Mouse (Mus musculus) embryonic facial prominence, embryonic 14.5 days (tissue): ENCODE results near the gene RPS10-NUDT3. TPM values are rescaled to one million over a fixed set of nuclear protein-coding genes. Genes with fewer than 3 reads are reported as not detected.

Experiments
- ATAC-seq: fragments of 200-750 bp; cut with Nextera tagmentation; 2 replicates; pipeline ENCODE4 v1.8.0; 2017; ENCODE audit warnings: low read depth, moderate number of reproducible peaks, moderate TSS enrichment
- DNase-seq: peaks from one replicate; pipeline ENCODE4 v3.0.0-alpha.2; 2015; ENCODE audit warnings: low spot score
- H3K27ac ChIP-seq: fragments of 300-500 bp; sonication (generic); replicated peaks from 2 replicates; pipeline ENCODE4 v1.5.1; 2014; ENCODE audit warnings: low read depth, mild to moderate bottlenecking, low read length, moderate library complexity
- H3K27me3 ChIP-seq: fragments of 300-500 bp; sonication (generic); replicated peaks from 2 replicates; pipeline ENCODE4 v1.6.1; 2014; ENCODE audit warnings: low read length; ENCODE audit not compliant: control insufficient read depth, insufficient read depth
- H3K36me3 ChIP-seq: fragments of 300-500 bp; sonication (generic); 2 replicates; pipeline ENCODE4 v1.6.1; 2014; ENCODE audit warnings: low read length, mixed read lengths; ENCODE audit not compliant: control insufficient read depth, insufficient read depth
- H3K4me1 ChIP-seq: fragments of 300-500 bp; sonication (generic); 2 replicates; pipeline ENCODE4 v1.6.1; 2014; ENCODE audit warnings: antibody characterized with exemption, low read length; ENCODE audit not compliant: control insufficient read depth, insufficient read depth
- H3K4me2 ChIP-seq: fragments of 300-500 bp; sonication (generic); 2 replicates; pipeline ENCODE4 v1.6.1; 2014; ENCODE audit warnings: low read depth, mild to moderate bottlenecking, low read length, moderate library complexity, mixed read lengths
- H3K4me3 ChIP-seq: fragments of 300-500 bp; sonication (generic); 2 replicates; pipeline ENCODE4 v1.5.1; 2014; ENCODE audit warnings: low read depth, mild to moderate bottlenecking, low read length
- H3K9ac ChIP-seq: fragments of 300-500 bp; sonication (generic); 2 replicates; pipeline ENCODE4 v1.6.1; 2014; ENCODE audit warnings: low read depth, mild to moderate bottlenecking, low read length, moderate library complexity, mixed read lengths
- H3K9me3 ChIP-seq: fragments of 300-500 bp; sonication (generic); 2 replicates; pipeline ENCODE4 v1.6.1; 2016; ENCODE audit warnings: low read length; ENCODE audit not compliant: control insufficient read depth
- WGBS: fragments of 180-500 bp; shearing (Covaris S2); extraction: QIAGEN DNeasy Blood & Tissue Kit; methylation state at CpG from one replicate; pipeline ENCODE4 v1.1.7; 2014; 5-methylcytosine and 5-hydroxymethylcytosine counted together
- polyA plus RNA-seq: library from polyadenylated mRNA; unstranded; fragments of >200 nt; fragmentation: Nextera tagmentation; extraction: Ambion mirVana; gene quantifications from 2 replicates; pipeline ENCODE4 v1.2.1, GENCODE M21; 2014

The RPS10-NUDT3 gene
- polyA plus RNA-seq, 1 experiment from 2014 or later: not detected

DNA sequence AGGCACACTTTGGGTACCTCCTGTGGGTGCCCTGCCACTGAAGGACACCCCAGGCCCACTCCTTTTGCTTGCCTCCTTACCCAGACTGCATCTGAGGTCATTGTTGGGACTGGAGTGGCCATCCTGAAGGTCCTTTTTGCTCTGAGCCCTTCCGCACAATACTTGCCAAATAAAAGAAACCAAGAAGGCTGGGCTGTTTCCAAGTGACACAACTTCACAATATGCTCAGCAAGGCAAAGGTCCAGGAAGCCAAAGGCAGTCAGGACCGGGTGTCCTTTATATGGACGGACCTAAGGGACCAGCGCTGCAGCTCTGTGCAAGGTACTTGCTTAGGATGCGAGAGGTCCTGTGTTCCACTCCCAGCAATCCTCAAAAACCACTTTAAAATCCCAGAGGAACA is 66.8 kb downstream of the RPS10-NUDT3 start:
- H3K27me3 ChIP-seq: no peaks in the 10 kb centered on the region
- H3K4me1 ChIP-seq: peaks cover 3% of the 10 kb centered on the region; the same call in 1 of the 2 replicates
- no peak overlapping the region for H3K27ac ChIP-seq
- H3K36me3 ChIP-seq: peaks cover 9% of the 10 kb centered on the region
- no peaks in the 10 kb centered on the region for H3K9me3 ChIP-seq
- H3K4me2 ChIP-seq: no peak overlapping the region
- ATAC-seq (no peak), DNase-seq (no peak)
- H3K4me3 ChIP-seq: no peak overlapping the region
- no peak overlapping the region for H3K9ac ChIP-seq
- WGBS: 87% methylated on average over 5 of the region's 5 CpGs

GRCm38 (mm10) chr17:27565942-27566267 is 69.1 kb downstream of the RPS10-NUDT3 start:
- Histone ChIP-seq H3K4me2 (peak overlapping the region; percentile 92), H3K9me3 (no peaks in the 10 kb centered on the region), H3K9ac (peak overlapping the region; percentile 72), H3K4me1 (peaks cover 3% of the 10 kb centered on the region; the same call in 1 of the 2 replicates), H3K27ac (no peak overlapping the region), H3K36me3 (peaks cover 11% of the 10 kb centered on the region; the same call in 1 of the 2 replicates), H3K4me3 (peak overlapping the region; percentile 71), H3K27me3 (no peaks in the 10 kb centered on the region)
- ATAC-seq (no peak; the same call in 1 of the 2 replicates), DNase-seq (no peak)
- WGBS: 0% methylated on average over 10 of the region's 13 CpGs

- H3K27me3 ChIP-seq: no peaks in the 10 kb centered on the region
- peak within 1 kb of the TSS; percentile 71 for H3K4me3 ChIP-seq
- H3K27ac ChIP-seq: 0 out of 2 replicates have a peak within 1 kb of the TSS, but pooled peaks have one; percentile 33
- H3K4me2 ChIP-seq: peak within 1 kb of the TSS; percentile 92
- peak; percentile 94 for DNase-seq
- peaks cover 17% of the 10 kb centered on the region; the same call in 1 of the 2 replicates for H3K36me3 ChIP-seq
- peaks cover 3% of the 10 kb centered on the region; the same call in 1 of the 2 replicates for H3K4me1 ChIP-seq
- ATAC-seq: peak; percentile 93
- peak within 1 kb of the TSS; percentile 72 for H3K9ac ChIP-seq
- WGBS: under 1% methylated on average over 24 of the region's 58 CpGs
- no peaks in the 10 kb centered on the region for H3K9me3 ChIP-seq
Observed at GRCm38 (mm10) chr17:27565163-27565941, 69.7 kb downstream of the RPS10-NUDT3 start, which contains the start of gene AI413582. AI413582 (minus strand) TSS chr17:27565756.

GRCm38 (mm10) chr17:27564391-27565162 is 70.4 kb downstream of the RPS10-NUDT3 start:
- Histone ChIP-seq H3K9me3 (no peaks in the 10 kb centered on the region), H3K4me2 (peak overlapping the region; percentile 92), H3K27me3 (no peaks in the 10 kb centered on the region), H3K36me3 (peaks cover 21% of the 10 kb centered on the region; the same call in 1 of the 2 replicates), H3K4me3 (peak overlapping the region; percentile 71), H3K4me1 (peaks cover 3% of the 10 kb centered on the region; the same call in 1 of the 2 replicates), H3K27ac (no peak overlapping the region), H3K9ac (peak overlapping the region; percentile 72)
- ATAC-seq (no peak), DNase-seq (no peak)
- 12% methylated on average over 19 of the region's 20 CpGs for WGBS

DNA sequence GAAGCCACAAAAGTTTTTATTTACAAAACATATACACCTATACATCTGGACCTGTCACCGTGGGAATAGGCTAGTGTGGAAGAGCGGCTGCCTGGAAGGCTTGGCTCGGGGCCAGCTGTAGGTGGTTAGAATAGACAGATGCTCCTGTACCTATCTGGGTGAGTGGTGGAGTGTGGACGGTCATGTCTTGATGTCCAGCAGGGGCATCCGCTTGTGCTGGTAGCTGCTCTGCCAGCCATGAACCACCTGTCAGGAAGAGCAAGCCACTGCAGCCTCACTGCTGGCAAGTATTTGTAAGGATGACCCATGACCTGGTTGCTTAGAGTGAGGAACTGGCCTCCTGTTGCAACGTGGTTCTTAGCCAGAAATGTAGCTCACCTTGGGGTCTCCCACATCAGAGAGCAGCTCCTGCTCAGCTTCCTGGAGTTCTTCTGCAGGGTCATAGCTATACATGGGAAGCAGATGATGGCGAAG is 71.2 kb downstream of the RPS10-NUDT3 start:
- ATAC-seq (no peak), DNase-seq (no peak)
- Histone ChIP-seq H3K4me2 (no peak overlapping the region), H3K27ac (no peak overlapping the region), H3K27me3 (no peaks in the 10 kb centered on the region), H3K4me3 (no peak overlapping the region), H3K9ac (no peak overlapping the region), H3K4me1 (peaks cover 4% of the 10 kb centered on the region), H3K36me3 (peaks cover 21% of the 10 kb centered on the region; the same call in 1 of the 2 replicates), H3K9me3 (no peaks in the 10 kb centered on the region)
- 46% methylated on average over 7 of the region's 7 CpGs for WGBS

- ATAC-seq: no peak
- DNase-seq: peak; percentile 49
- Histone ChIP-seq H3K27ac (no peak overlapping the region), H3K36me3 (peaks cover 21% of the 10 kb centered on the region; the same call in 1 of the 2 replicates), H3K4me2 (no peak overlapping the region), H3K4me3 (no peak overlapping the region), H3K27me3 (no peaks in the 10 kb centered on the region), H3K9me3 (no peaks in the 10 kb centered on the region), H3K4me1 (peaks cover 11% of the 10 kb centered on the region), H3K9ac (no peak overlapping the region)
- WGBS: 60% methylated on average over 8 of the region's 11 CpGs
Observed at GRCm38 (mm10) chr17:27561809-27562526, 73.1 kb downstream of the RPS10-NUDT3 start.

DNA sequence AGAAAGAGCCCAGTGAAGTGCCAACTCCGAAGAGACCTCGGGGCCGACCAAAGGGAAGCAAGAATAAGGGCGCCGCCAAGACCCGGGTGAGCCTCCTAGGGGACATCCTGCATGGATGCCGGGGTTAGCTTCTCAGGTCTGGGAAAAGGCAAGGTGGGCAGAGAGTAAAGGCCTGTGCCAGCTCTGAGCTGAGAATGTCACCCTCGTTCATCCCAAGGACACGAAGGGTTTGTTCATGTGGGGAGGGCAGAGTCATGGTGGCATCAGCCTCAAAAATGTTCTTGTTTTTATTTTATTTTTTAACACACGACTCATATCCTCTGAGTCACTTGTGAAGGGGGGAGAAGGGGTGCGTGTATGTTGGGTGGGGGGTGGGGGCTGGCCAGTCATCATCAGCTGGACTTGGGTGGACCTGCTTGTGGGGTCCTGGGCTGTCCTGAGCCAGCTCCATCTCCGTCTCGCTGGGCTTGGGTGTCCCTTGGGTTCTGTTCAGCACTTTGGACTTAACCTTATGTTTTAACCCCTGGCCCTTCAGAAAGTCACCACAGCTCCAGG is 74.0 kb downstream of the RPS10-NUDT3 start:
- H3K27ac ChIP-seq: no peak overlapping the region
- H3K4me1 ChIP-seq: peaks cover 13% of the 10 kb centered on the region
- ATAC-seq (no peak), DNase-seq (no peak)
- H3K27me3 ChIP-seq: no peaks in the 10 kb centered on the region
- no peaks in the 10 kb centered on the region for H3K9me3 ChIP-seq
- peaks cover 21% of the 10 kb centered on the region; the same call in 1 of the 2 replicates for H3K36me3 ChIP-seq
- no peak overlapping the region for H3K4me3 ChIP-seq
- no peak overlapping the region for H3K4me2 ChIP-seq
- H3K9ac ChIP-seq: no peak overlapping the region
- WGBS: 87% methylated on average over 13 of the region's 13 CpGs

DNA sequence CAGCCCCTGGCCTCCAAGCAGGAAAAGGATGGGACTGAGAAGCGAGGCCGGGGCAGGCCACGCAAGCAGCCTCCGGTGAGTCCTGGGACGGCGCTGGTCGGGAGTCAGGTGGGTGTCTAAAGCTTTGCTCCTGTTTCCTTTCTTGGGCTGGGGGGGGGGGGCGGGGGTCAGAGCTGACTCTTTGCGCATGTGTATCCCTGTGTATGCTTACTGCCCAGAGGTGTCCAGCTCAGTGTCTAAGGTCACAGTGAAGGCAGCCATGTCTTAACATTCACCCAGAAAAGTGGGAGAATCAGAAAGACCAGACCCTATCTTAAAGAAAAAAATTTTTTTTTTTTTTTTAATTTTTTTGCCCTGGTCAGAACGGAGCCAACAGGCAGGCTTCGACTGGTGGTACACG is 75.4 kb downstream of the RPS10-NUDT3 start:
- no peak overlapping the region for H3K4me3 ChIP-seq
- no peak for ATAC-seq
- no peak for DNase-seq
- H3K9me3 ChIP-seq: no peaks in the 10 kb centered on the region
- WGBS: 56% methylated on average over 5 of the region's 12 CpGs
- no peaks in the 10 kb centered on the region for H3K27me3 ChIP-seq
- peak overlapping the region; percentile 82; the same call in 1 of the 2 replicates for H3K4me2 ChIP-seq
- H3K4me1 ChIP-seq: peaks cover 23% of the 10 kb centered on the region
- H3K9ac ChIP-seq: 0 out of 2 replicates have a peak overlapping the region, but pooled peaks have one; percentile 12
- no peak overlapping the region for H3K27ac ChIP-seq
- peaks cover 21% of the 10 kb centered on the region; the same call in 1 of the 2 replicates for H3K36me3 ChIP-seq
